Mouse (Mus musculus): ENCODE results near the gene Spop. TPM values are rescaled to one million over a fixed set of nuclear protein-coding genes. Genes with fewer than 3 reads are reported as not detected.
A peak's percentile ranks its signal among the peaks of the same experiment; 100 is the strongest.

Spop gene
- polyA plus RNA-seq, 1 experiment, result 31.4 TPM

GRCm38 (mm10) chr11:95368871-95369270, 45.0 kb upstream of the Spop start:
- 96% methylated on average over 4 of the region's 4 CpGs for WGBS
- DNase-seq (ENCODE audit: low read depth in 1 of 2, low spot score in 2 of 2), result no peak
- TF ChIP-seq POLR2A (IDR thresholded peaks at IDR 0.05; ENCODE audit: low read depth, low read length) (no peak), CTCF (IDR thresholded peaks at IDR 0.05; ENCODE audit: extremely low read depth, insufficient read depth, insufficient read length, insufficient replicate concordance) (no peak)
- Histone ChIP-seq H3K27ac (ENCODE audit: insufficient read depth, low read length) (no peak overlapping the region), H3K36me3 (ENCODE audit: control insufficient read depth, insufficient read depth, low read length) (peaks cover 17% of the 10 kb centered on the region), H3K27me3 (ENCODE audit: control insufficient read depth, insufficient read depth, low read length) (no peaks in the 10 kb centered on the region), H3K4me3 (ENCODE audit: extremely low read depth, insufficient read depth, insufficient read length) (no peak overlapping the region), H3K4me1 (ENCODE audit: control insufficient read depth, insufficient read depth, insufficient read length) (peaks cover 11% of the 10 kb centered on the region; the same call in 1 of the 2 replicates)

- WGBS, result 63% methylated on average over 15 of the region's 15 CpGs
- Histone ChIP-seq H3K27me3 (ENCODE audit: control insufficient read depth, insufficient read depth, low read length) (no peaks in the 10 kb centered on the region), H3K4me3 (ENCODE audit: extremely low read depth, insufficient read depth, insufficient read length) (no peak overlapping the region), H3K27ac (ENCODE audit: insufficient read depth, low read length) (0 out of 2 replicates have a peak overlapping the region, but pooled peaks have one; percentile 10), H3K4me1 (ENCODE audit: control insufficient read depth, insufficient read depth, insufficient read length) (peaks cover 11% of the 10 kb centered on the region; the same call in 1 of the 2 replicates), H3K36me3 (ENCODE audit: control insufficient read depth, insufficient read depth, low read length) (peaks cover 21% of the 10 kb centered on the region)
- DNase-seq (ENCODE audit: low read depth in 1 of 2, low spot score in 2 of 2), result no peak
- TF ChIP-seq CTCF (IDR thresholded peaks at IDR 0.05; ENCODE audit: extremely low read depth, insufficient read depth, insufficient read length, insufficient replicate concordance) (no peak), POLR2A (IDR thresholded peaks at IDR 0.05; ENCODE audit: low read depth, low read length) (no peak)
These were observed 43.7 kb upstream of the Spop start for GRCm38 (mm10) chr11:95369964-95370890.

- Histone ChIP-seq H3K36me3 (ENCODE audit: control insufficient read depth, insufficient read depth, low read length) (peaks cover 31% of the 10 kb centered on the region), H3K4me3 (ENCODE audit: extremely low read depth, insufficient read depth, insufficient read length) (no peak overlapping the region), H3K27ac (ENCODE audit: insufficient read depth, low read length) (no peak overlapping the region), H3K27me3 (ENCODE audit: control insufficient read depth, insufficient read depth, low read length) (no peaks in the 10 kb centered on the region), H3K4me1 (ENCODE audit: control insufficient read depth, insufficient read depth, insufficient read length) (peaks cover 11% of the 10 kb centered on the region; the same call in 1 of the 2 replicates)
- 92% methylated on average over 7 of the region's 7 CpGs for WGBS
- TF ChIP-seq CTCF (IDR thresholded peaks at IDR 0.05; ENCODE audit: extremely low read depth, insufficient read depth, insufficient read length, insufficient replicate concordance) (no peak), POLR2A (IDR thresholded peaks at IDR 0.05; ENCODE audit: low read depth, low read length) (no peak)
- DNase-seq (ENCODE audit: low read depth in 1 of 2, low spot score in 2 of 2), result no peak
These were observed 42.7 kb upstream of the Spop start for GRCm38 (mm10) chr11:95371182-95371581.

GRCm38 (mm10) chr11:95378926-95379325, 35.0 kb upstream of the Spop start:
- DNase-seq (ENCODE audit: low read depth in 1 of 2, low spot score in 2 of 2), result no peak
- Histone ChIP-seq H3K27ac (ENCODE audit: insufficient read depth, low read length) (no peak overlapping the region), H3K4me3 (ENCODE audit: extremely low read depth, insufficient read depth, insufficient read length) (no peak overlapping the region), H3K4me1 (ENCODE audit: control insufficient read depth, insufficient read depth, insufficient read length) (no peaks in the 10 kb centered on the region), H3K36me3 (ENCODE audit: control insufficient read depth, insufficient read depth, low read length) (peaks cover 63% of the 10 kb centered on the region), H3K27me3 (ENCODE audit: control insufficient read depth, insufficient read depth, low read length) (no peaks in the 10 kb centered on the region)
- 87% methylated on average over 9 of the region's 9 CpGs for WGBS
- TF ChIP-seq CTCF (IDR thresholded peaks at IDR 0.05; ENCODE audit: extremely low read depth, insufficient read depth, insufficient read length, insufficient replicate concordance) (no peak), POLR2A (IDR thresholded peaks at IDR 0.05; ENCODE audit: low read depth, low read length) (no peak)

- H3K27me3 ChIP-seq (ENCODE audit: control insufficient read depth, insufficient read depth, low read length), result no peaks in the 10 kb centered on the region
- DNase-seq (ENCODE audit: low read depth in 1 of 2, low spot score in 2 of 2), result no peak
- no peaks in the 10 kb centered on the region for H3K4me1 ChIP-seq (ENCODE audit: control insufficient read depth, insufficient read depth, insufficient read length)
- no peak overlapping the region for H3K27ac ChIP-seq (ENCODE audit: insufficient read depth, low read length)
- peaks cover 61% of the 10 kb centered on the region for H3K36me3 ChIP-seq (ENCODE audit: control insufficient read depth, insufficient read depth, low read length)
- no peak overlapping the region for H3K4me3 ChIP-seq (ENCODE audit: extremely low read depth, insufficient read depth, insufficient read length)
- TF ChIP-seq CTCF (IDR thresholded peaks at IDR 0.05; ENCODE audit: extremely low read depth, insufficient read depth, insufficient read length, insufficient replicate concordance), result no peak
- no peak for TF ChIP-seq POLR2A (IDR thresholded peaks at IDR 0.05; ENCODE audit: low read depth, low read length)
- 68% methylated on average over 5 of the region's 5 CpGs for WGBS
These were observed 34.3 kb upstream of the Spop start for GRCm38 (mm10) chr11:95379552-95379951.

GRCm38 (mm10) chr11:95380711-95381110, 33.2 kb upstream of the Spop start:
- TF ChIP-seq CTCF (IDR thresholded peaks at IDR 0.05; ENCODE audit: extremely low read depth, insufficient read depth, insufficient read length, insufficient replicate concordance) (no peak), POLR2A (IDR thresholded peaks at IDR 0.05; ENCODE audit: low read depth, low read length) (no peak)
- DNase-seq (ENCODE audit: low read depth in 1 of 2, low spot score in 2 of 2), result no peak
- WGBS, result 96% methylated on average over 7 of the region's 7 CpGs
- no peaks in the 10 kb centered on the region for H3K27me3 ChIP-seq (ENCODE audit: control insufficient read depth, insufficient read depth, low read length)
- no peak overlapping the region for H3K27ac ChIP-seq (ENCODE audit: insufficient read depth, low read length)
- H3K36me3 ChIP-seq (ENCODE audit: control insufficient read depth, insufficient read depth, low read length), result peaks cover 49% of the 10 kb centered on the region
- H3K4me3 ChIP-seq (ENCODE audit: extremely low read depth, insufficient read depth, insufficient read length), result no peak overlapping the region
- no peaks in the 10 kb centered on the region for H3K4me1 ChIP-seq (ENCODE audit: control insufficient read depth, insufficient read depth, insufficient read length)

GRCm38 (mm10) chr11:95381146-95381545, 32.7 kb upstream of the Spop start:
- WGBS, result 89% methylated on average over 1 of the region's 1 CpGs

More at GRCm38 (mm10) chr11:95381146-95381545, 32.7 kb upstream of the Spop start:
- TF ChIP-seq CTCF (IDR thresholded peaks at IDR 0.05; ENCODE audit: extremely low read depth, insufficient read depth, insufficient read length, insufficient replicate concordance), result no peak
- TF ChIP-seq POLR2A (IDR thresholded peaks at IDR 0.05; ENCODE audit: low read depth, low read length), result no peak
- DNase-seq (ENCODE audit: low read depth in 1 of 2, low spot score in 2 of 2), result no peak
- H3K27me3 ChIP-seq (ENCODE audit: control insufficient read depth, insufficient read depth, low read length), result no peaks in the 10 kb centered on the region
- no peak overlapping the region for H3K27ac ChIP-seq (ENCODE audit: insufficient read depth, low read length)
- no peak overlapping the region for H3K4me3 ChIP-seq (ENCODE audit: extremely low read depth, insufficient read depth, insufficient read length)
- H3K36me3 ChIP-seq (ENCODE audit: control insufficient read depth, insufficient read depth, low read length), result peaks cover 45% of the 10 kb centered on the region
- H3K4me1 ChIP-seq (ENCODE audit: control insufficient read depth, insufficient read depth, insufficient read length), result no peaks in the 10 kb centered on the region

Measured in spleen, adult 2 months (tissue).